Mouse (Mus musculus): ENCODE data around the gene Gm21797. TPM values are rescaled to one million over a fixed set of nuclear protein-coding genes. Genes with fewer than 3 reads are reported as not detected.

The Gm21797 gene
- not detected for total RNA-seq (2023)

GRCm38 (mm10) chrY:40775665-40776064, at the start of gene Gm21797:
Gm21797 (minus strand) TSS chrY:40775765.

GRCm38 (mm10) chrY:40804614-40805013, 29.0 kb upstream of the Gm21797 start, which contains the start of gene Gm20795:
Gm20795 (plus strand) TSS chrY:40804914.

Other genes starting within 250 kb of the Gm21797 start
- gene Gm21852, start 123.8 kb downstream of the Gm21797 start, total RNA-seq (2023), result not detected
- gene Gm20795, start 29.1 kb upstream of the Gm21797 start, total RNA-seq (2023), result not detected